Mouse (Mus musculus) Muller cell, postnatal 12 days (primary cell): ENCODE results near the gene Olfr180.

Source experiments
- DNase-seq: peaks from one replicate; pipeline ENCODE4 v3.0.0-alpha.2; 2015; ENCODE audit errors: inconsistent ontology term

Gene Olfr180

DNA sequence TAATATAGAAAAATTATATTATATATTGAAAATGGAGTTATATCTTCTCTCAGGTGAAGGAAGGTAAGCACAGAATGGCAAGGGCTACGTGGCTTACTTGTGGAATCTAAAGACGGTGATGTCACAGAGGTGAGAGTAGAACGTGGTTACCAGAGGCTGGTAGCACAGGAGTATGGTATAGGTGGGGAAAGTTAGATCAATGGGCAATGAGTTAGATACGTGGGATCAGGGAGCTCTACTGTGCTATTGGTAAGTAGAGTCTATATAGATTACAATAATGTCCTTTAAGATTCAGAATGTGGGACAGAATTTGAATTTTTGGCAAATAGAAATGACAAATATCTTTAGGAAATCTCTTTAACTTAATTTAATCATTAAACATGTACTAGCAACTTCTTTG, at the start of gene Olfr180:
Gene Olfr180 (minus strand): TSS at position 101 of the 400 bp plus-strand sequence.
- DNase-seq: no peak

DNA sequence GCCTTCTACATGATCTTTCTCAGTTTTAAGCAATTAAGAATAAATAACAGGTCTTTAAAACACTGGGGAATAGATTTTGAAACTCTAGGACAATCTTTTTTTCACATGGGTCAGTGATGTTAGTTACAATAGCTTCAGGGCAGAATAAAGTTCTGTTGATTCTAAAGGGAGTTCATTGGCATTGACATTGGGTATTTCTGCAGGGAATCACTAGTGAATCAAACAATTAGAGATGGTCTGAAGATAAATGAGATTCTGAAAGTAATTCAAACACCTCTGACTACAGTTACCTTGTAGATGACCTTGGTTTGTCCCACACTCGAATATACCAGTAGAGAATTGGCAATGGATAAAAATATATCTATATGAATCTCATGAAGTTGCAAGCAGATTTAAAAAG, 537 bp downstream of the Olfr180 start, which contains the start of gene Olfr181:
Gene Olfr181 (minus strand): TSS at position 101 of the 400 bp plus-strand sequence.
- DNase-seq: no peak

DNA sequence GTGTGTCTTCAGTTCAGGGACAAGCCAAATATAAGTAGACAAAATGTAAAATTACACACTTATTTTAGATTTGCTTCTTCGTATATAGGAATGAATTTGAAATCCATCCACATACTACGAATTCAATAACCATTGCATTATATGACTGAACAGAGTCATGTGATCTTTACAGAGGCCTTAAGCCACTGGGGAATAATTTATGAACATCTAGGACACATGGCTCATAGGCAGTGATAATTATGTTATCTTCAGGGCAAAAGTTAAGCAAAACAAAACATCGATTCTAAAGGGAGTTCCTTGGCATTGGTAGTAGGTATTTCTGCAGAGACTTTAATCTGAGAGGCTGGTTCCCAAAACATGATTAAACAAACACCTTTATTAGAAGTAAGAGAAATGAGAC, 37.2 kb downstream of the Olfr180 start, which contains the start of gene Olfr178:
Gene Olfr178 (minus strand): TSS at position 101 of the 400 bp plus-strand sequence.
- DNase-seq: no peak

DNA sequence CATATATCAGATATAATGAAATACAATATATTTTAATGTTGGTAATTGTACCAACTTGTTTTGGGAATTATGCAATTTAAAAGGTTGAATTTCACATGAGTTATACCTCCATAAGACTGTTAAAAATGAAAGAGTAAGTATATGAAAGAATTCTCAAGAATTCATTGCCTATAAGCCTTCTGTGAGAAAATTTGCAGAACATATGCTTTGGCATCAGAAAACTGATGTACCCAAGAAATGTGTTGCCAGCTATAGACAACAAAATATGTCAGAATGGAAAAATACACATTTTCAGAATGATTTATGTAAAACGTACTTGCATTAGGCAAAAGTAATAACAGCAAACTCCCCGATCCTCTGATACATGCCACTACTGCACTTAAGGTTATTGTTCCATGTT, 44.8 kb downstream of the Olfr180 start:
- no peak for DNase-seq

DNA sequence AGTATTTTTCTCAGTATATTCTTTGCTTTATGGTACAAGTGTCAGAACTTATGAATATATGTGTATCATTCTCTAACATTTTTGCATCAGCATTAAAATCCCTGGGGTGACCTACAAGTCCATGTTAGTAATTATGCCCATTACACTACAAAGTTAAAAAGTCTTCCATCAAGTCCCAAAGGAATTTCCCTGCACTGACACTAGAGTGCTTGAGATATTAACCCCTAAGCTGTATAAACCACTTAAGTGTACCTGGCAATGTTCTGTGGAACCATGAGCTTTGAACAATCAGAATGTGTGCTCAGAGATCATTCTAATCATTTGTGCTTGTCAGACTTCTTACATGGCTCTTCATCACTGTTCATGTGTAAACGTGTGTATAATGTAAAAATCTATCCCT, 54.5 kb downstream of the Olfr180 start, which contains the start of gene Olfr177:
Gene Olfr177 (minus strand): TSS at position 101 of the 400 bp plus-strand sequence.
- DNase-seq: no peak
